Mouse (Mus musculus) left cerebral cortex, postnatal 4 days (tissue): Measurements from ENCODE around the gene Dusp9. TPM values are rescaled to one million over a fixed set of nuclear protein-coding genes. Genes with fewer than 3 reads are reported as not detected.

ENCODE experiments used
- DNase-seq: peaks from one replicate; pipeline ENCODE4 v3.0.0-alpha.2; 2022
- intact Hi-C: fragments of 180-260 bp; cut with DNase I; formaldehyde crosslinking; loops from one replicate; pipeline ENCODE4 v1.15.1; 2025
- total RNA-seq, 2 experiments: library from RNA; stranded (reverse); gene quantifications; 2 replicates each; pipeline ENCODE4 v1.2.3; 2021

Gene Dusp9
- total RNA-seq = under 1 TPM; 0.12 to 0.14 TPM

GRCm38 (mm10) chrX:73639255-73639675 is at the start of gene Dusp9:
Gene Dusp9, plus strand, starts transcription at chrX:73639419.
- intact Hi-C loops = no loop called here
- peak; percentile 15 for DNase-seq

GRCm38 (mm10) chrX:73593212-73593611 is 46.0 kb upstream of the Dusp9 start:
- intact Hi-C loops = no loop called here
- no peak for DNase-seq

GRCm38 (mm10) chrX:73594451-73595121 is 44.6 kb upstream of the Dusp9 start:
- intact Hi-C loops = no loop called here
- no peak for DNase-seq

GRCm38 (mm10) chrX:73595297-73595938 is 43.8 kb upstream of the Dusp9 start:
- intact Hi-C loops = no loop called here
- no peak for DNase-seq

- DNase-seq = no peak
- intact Hi-C loops = no loop called here
Measured at GRCm38 (mm10) chrX:73601456-73601855, 37.8 kb upstream of the Dusp9 start.

GRCm38 (mm10) chrX:73613665-73614064 is 25.6 kb upstream of the Dusp9 start:
- intact Hi-C loops = no loop called here
- no peak for DNase-seq

GRCm38 (mm10) chrX:73615876-73616275 is 23.3 kb upstream of the Dusp9 start:
- DNase-seq = no peak
- intact Hi-C loops = no loop called here

- intact Hi-C loops = no loop called here
Measured at GRCm38 (mm10) chrX:73619401-73619800, 19.8 kb upstream of the Dusp9 start.

GRCm38 (mm10) chrX:73619890-73620289 is 19.3 kb upstream of the Dusp9 start:
- intact Hi-C loops = no loop called here
- DNase-seq = no peak

More at GRCm38 (mm10) chrX:73619401-73619800, 19.8 kb upstream of the Dusp9 start:
- no peak for DNase-seq

GRCm38 (mm10) chrX:73626981-73627380 is 12.2 kb upstream of the Dusp9 start:
- intact Hi-C loops = no loop called here
- no peak for DNase-seq

- intact Hi-C loops = no loop called here
- no peak for DNase-seq
Measured at GRCm38 (mm10) chrX:73635425-73635824, 3.8 kb upstream of the Dusp9 start.

- DNase-seq = no peak
- intact Hi-C loops = no loop called here
Measured at GRCm38 (mm10) chrX:73637415-73637814, 1.8 kb upstream of the Dusp9 start.

GRCm38 (mm10) chrX:73639901-73640469 is 766 bp downstream of the Dusp9 start:
- intact Hi-C loops = no loop called here
- DNase-seq = no peak

GRCm38 (mm10) chrX:73645121-73645520 is 5.9 kb downstream of the Dusp9 start:
- no peak for DNase-seq
- intact Hi-C loops = no loop called here

- intact Hi-C loops = no loop called here
- DNase-seq = no peak
Measured at GRCm38 (mm10) chrX:73650869-73651268, 11.7 kb downstream of the Dusp9 start.

- DNase-seq = no peak
- intact Hi-C loops = no loop called here
Measured at GRCm38 (mm10) chrX:73653392-73653791, 14.2 kb downstream of the Dusp9 start.

GRCm38 (mm10) chrX:73654177-73654576 is 15.0 kb downstream of the Dusp9 start:
- intact Hi-C loops = no loop called here
- DNase-seq = peak; percentile 77

- intact Hi-C loops = loop anchor here (5.0 kb wide), 1 partner anchor 83 kb away; no protein-coding TSS in a partner anchor
- peak; percentile 25 for DNase-seq
Measured at GRCm38 (mm10) chrX:73655529-73655928, 16.3 kb downstream of the Dusp9 start.

- intact Hi-C loops = loop anchor here (5.0 kb wide), 1 partner anchor 86 kb away; no protein-coding TSS in a partner anchor
- no peak for DNase-seq
Measured at GRCm38 (mm10) chrX:73658391-73658790, 19.2 kb downstream of the Dusp9 start.

- intact Hi-C loops = loop anchor here (5.0 kb wide), 1 partner anchor 87 kb away; no protein-coding TSS in a partner anchor
- DNase-seq = no peak
Measured at GRCm38 (mm10) chrX:73658936-73659574, 19.8 kb downstream of the Dusp9 start.

- intact Hi-C loops = loop anchor here (5.0 kb wide), 1 partner anchor 87 kb away; no protein-coding TSS in a partner anchor
- peak; percentile 37 for DNase-seq
Measured at GRCm38 (mm10) chrX:73659575-73660283, 20.5 kb downstream of the Dusp9 start, which contains the start of gene Pnck. Gene Pnck, minus strand, starts transcription at chrX:73660117.
